Mouse (Mus musculus): ENCODE measurements at regions not wholly inside any gene's neighbourhood (a gene's known extent, or its start where the extent isn't known, plus 50 kb on each side); places are given as distances from the start of the nearest gene placed in this dataset.
A peak's percentile ranks its signal among the peaks of the same experiment; 100 is the strongest.

DNA sequence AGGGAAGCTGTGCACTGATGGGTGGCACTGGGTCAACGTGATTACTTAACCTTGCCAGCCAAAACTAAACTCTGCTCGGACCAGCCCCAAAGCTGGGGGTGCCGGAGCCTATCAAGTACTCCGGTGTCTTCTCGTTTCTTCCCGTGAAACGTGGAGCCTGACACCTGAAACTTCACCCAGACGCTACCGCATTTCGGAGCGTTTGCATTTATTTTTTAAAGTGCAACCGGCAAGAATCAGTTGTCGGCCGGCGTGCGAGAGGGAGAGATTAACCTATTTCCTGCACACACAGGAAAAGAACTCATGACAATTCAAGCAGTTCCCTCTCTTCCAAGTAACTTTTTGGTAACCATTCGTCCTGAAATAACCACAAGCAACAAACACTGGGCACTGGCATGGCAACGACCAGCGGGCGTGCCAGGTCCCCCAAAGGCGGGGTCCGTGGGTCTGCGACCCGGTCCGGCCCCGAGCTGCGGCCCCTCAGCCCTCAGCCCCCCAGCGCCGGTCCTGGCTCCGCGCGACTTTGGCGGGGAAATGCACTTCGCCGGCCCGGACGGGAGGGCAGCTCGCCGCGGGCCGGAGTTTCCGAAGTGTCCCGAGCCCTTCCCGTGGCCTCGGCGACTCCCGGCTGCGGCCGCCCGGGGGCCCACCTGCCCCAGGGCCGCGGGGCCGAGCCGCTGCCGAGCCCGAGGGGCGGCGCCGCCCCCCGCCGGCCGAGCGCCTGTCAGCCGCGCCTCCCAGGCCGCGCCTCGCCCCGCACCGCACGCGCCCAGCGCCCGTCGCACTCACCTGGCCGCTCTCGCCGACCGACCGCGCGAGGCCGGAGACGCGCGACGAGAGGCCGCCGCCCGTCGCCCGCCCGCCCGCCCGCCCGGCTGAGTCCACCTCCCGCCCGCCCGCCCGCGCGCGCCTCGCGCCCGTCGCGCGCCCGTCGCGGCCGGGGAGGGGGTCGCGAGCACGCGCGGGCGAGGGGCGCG, 1861.7 kb upstream of the Lrrc6 start:
- peak; percentile 67 for DNase-seq

DNA sequence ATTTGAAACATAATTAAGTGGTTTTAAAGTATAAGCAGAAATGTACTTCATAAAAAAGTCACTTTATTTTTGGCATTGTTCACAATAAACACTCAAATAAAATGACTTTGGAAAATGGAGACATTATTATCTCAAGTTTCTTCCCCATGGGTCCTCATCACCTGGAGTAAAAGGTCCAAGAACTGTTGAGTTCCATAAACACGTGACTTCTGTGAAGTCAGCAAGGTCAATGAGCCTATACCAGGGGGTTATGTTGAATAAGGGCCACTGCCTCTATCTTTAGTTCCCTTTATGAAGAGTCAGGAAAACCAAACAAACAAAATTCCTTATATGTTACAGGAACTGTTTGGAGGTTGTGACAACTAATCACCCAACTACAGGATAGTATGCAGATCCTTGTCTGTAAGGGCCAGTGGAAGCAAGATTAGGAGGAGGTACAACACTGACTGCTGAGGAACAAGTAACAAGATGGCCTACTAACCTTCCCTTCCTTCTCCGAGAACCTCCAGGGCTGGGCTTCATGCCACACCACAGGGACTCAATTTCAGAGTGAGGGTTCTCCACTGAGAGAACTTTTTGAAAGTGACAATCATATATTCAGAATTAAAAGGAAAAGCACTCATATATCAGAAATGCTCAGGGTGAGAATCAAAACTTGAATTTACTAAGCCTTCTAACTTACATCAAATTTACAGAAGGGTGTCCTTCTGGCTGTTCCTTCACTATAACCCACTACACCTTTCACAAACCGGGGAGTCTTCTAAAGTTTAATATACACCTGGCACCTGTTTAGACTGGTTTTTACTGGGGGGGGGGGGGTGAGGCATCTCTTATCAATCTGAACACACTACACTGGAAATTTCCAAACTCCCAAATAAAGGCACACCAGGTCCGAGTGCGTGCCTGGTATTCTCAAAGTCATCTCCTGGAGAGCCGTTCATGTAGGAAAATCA, 1860.5 kb upstream of the Lrrc6 start:
- no peak for DNase-seq

- no peak for DNase-seq
Observed at GRCm38 (mm10) chr15:68359496-68359895, 1858.8 kb upstream of the Lrrc6 start.

- DNase-seq = no peak
Observed at GRCm38 (mm10) chr15:68355957-68356356, 1855.2 kb upstream of the Lrrc6 start.

- DNase-seq = no peak
Observed at GRCm38 (mm10) chr15:68344652-68345051, 1843.9 kb upstream of the Lrrc6 start.

DNA sequence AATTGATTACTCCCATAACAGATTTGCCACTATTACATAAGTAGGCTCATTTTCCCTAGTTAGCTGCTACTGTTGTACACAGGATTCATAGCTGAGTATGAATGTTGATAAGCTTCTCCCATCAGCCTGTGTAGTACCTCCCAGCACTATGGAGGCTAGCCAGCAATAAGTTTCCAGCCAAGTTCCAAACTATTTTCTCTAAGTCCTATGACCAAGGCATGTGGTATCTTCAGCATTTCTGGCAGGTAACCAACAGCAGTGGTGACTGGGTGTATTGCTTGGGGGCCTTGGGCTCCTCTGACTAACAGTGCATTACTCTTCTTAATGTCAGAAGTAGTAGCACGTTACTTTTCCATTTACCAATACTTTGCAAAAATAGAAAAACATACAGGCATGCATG, 1841.8 kb upstream of the Lrrc6 start:
- peak; percentile 13 for DNase-seq

DNA sequence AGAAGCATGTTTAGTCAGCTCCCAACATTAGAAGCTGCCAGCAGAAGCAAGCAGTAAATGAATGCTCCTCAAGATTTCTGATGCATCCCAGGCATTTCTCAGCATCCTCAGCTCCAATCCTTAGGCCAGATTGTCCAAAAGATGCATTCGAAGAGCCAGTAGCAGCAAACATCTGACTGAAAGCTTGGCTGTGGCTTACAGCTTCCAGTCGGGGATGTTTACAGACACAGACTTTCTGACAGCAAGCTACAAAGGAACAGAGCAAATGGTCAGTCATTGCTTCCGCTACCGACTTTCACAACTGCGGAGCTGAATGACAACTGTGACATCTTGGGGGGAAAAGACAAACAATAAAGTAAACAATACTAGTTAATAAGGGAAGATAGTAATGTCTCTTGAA, 1840.3 kb upstream of the Lrrc6 start:
- no peak for DNase-seq

DNA sequence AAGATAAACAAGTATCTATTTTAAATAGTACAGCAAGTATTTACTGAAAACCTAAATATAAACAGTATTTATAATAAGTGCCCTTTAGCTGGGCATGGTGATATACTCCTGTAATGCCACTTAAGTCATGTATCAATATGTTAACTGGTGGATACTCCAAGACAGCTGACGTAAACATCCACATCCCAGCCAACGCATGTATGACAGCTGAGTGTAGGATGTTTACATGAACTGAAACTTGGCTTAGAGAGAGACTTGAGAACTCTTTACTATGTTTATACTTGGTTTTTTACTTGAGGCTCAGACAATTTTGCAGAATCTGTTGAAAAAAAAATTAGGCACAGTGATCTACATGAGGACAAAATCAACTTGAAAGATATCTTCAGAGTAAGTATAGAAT, 1836.6 kb upstream of the Lrrc6 start:
- DNase-seq = no peak

- no peak for DNase-seq
Observed at GRCm38 (mm10) chr15:68335837-68336236, 1835.1 kb upstream of the Lrrc6 start.

GRCm38 (mm10) chr15:68316116-68316515, 1815.4 kb upstream of the Lrrc6 start:
- no peak for DNase-seq

All from kidney, postnatal 10 days (tissue).